Mouse (Mus musculus) CH12.LX (cell line): ENCODE measurements at regions not wholly inside any gene's neighbourhood (a gene's known extent, or its start where the extent isn't known, plus 50 kb on each side); places are given as distances from the start of the nearest gene placed in this dataset.

Source experiments
- CTCF ChIP-seq, 2 experiments: IDR thresholded peaks in 1 of 2; conservative IDR thresholded peaks in 1 of 2; 2 replicates each; pipeline ENCODE4 v1.5.1; 2011 to 2012; ENCODE audit warnings: low read depth in 2 of 2, low read length in 2 of 2, improper control_type of control experiment in 1 of 2, inconsistent platforms in 1 of 2, mild to moderate bottlenecking in 1 of 2, moderate library complexity in 1 of 2
- E2F4 ChIP-seq: IDR thresholded peaks from 2 replicates; pipeline ENCODE4 v1.6.1; 2011; ENCODE audit warnings: low read depth, low read length, improper control_type of control experiment; ENCODE audit not compliant: insufficient replicate concordance
- EP300 ChIP-seq: IDR thresholded peaks from 2 replicates; pipeline ENCODE4 v1.6.1; 2011; ENCODE audit warnings: low read length, improper control_type of control experiment
- MAX ChIP-seq: IDR thresholded peaks from 2 replicates; pipeline ENCODE4 v1.6.1; 2011; ENCODE audit warnings: low read length, improper control_type of control experiment
- MYC ChIP-seq: IDR thresholded peaks from 2 replicates; pipeline ENCODE4 v1.6.1; 2011; ENCODE audit warnings: low read depth, mild to moderate bottlenecking, improper control_type of control experiment, low read length
- TCF12 ChIP-seq: IDR thresholded peaks from 2 replicates; pipeline ENCODE4 v1.6.1; 2014; ENCODE audit warnings: low read depth, mild to moderate bottlenecking, inconsistent platforms, low read length, improper control_type of control experiment
- USF1 ChIP-seq: IDR thresholded peaks from 2 replicates; pipeline ENCODE4 v1.6.1; 2014; ENCODE audit warnings: low read depth, mild to moderate bottlenecking, inconsistent platforms, low read length, improper control_type of control experiment
- ZC3H11A ChIP-seq: IDR thresholded peaks from 2 replicates; pipeline ENCODE4 v1.6.1; 2012; ENCODE audit warnings: low read depth, mild to moderate bottlenecking, inconsistent platforms, low read length, improper control_type of control experiment
- ZMIZ1 ChIP-seq: IDR thresholded peaks from 2 replicates; pipeline ENCODE4 v1.6.1; 2012; ENCODE audit warnings: low read depth, mild to moderate bottlenecking, inconsistent platforms, low read length, improper control_type of control experiment
- ZNF384 ChIP-seq: IDR thresholded peaks from 2 replicates; pipeline ENCODE4 v1.6.1; 2012; ENCODE audit warnings: low read depth, low read length, improper control_type of control experiment, inconsistent platforms

DNA sequence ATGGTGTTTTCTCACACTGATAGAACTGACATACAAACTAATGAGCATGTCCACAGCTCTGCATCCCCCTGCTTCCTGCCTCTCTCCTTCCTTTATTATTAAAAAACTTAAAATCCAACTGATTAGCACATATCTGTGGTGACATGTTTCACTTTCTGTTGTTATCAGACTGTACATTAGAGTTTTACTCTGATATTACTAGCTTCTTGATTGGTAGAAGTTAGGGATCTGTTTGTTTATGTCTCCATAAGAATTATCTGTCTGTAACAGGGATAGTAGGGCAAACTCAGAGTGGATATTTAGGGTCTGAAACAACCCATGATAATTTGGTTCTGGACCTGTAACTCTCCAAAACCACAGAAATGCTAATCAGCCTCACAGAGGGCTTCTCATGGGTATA is 358.6 kb downstream of the Dync2h1 start:
- TF ChIP-seq EP300 (no peak), TCF12 (no peak), MYC (no peak), CTCF (conservative IDR thresholded peaks at IDR 0.05 in 1 of 2, IDR thresholded peaks at IDR 0.05 in 1 of 2; ENCODE audit: low read depth in 2 of 2, low read length in 2 of 2) (no peak), ZC3H11A (no peak), MAX (no peak), ZMIZ1 (no peak), USF1 (no peak), ZNF384 (no peak), E2F4 (no peak)
